Mouse (Mus musculus) myocyte (in vitro differentiated cells): ENCODE data around the gene Tns2. TPM values are rescaled to one million over a fixed set of nuclear protein-coding genes. Genes with fewer than 3 reads are reported as not detected.
A peak's percentile ranks its signal among the peaks of the same experiment; 100 is the strongest.

Experiments used
- H3K27me3 ChIP-seq: one replicate; pipeline ENCODE4 v1.6.1; 2011; ENCODE audit not compliant: control insufficient read depth, insufficient read depth, insufficient read length
- H3K36me3 ChIP-seq: one replicate; pipeline ENCODE4 v1.6.1; 2011; ENCODE audit not compliant: control insufficient read depth, insufficient read depth
- H3K4me2 ChIP-seq: one replicate; pipeline ENCODE4 v1.6.1; 2011; ENCODE audit warnings: low read depth, control low read depth
- H3K4me3 ChIP-seq: one replicate; pipeline ENCODE4 v1.5.1; 2011; ENCODE audit warnings: mild to moderate bottlenecking, control low read depth, moderate library complexity
- H3K79me2 ChIP-seq: one replicate; pipeline ENCODE4 v1.6.1; 2011; ENCODE audit not compliant: control insufficient read depth, insufficient read depth
- H3ac ChIP-seq: one replicate; pipeline ENCODE4 v1.6.1; 2011; ENCODE audit not compliant: control insufficient read depth, insufficient read length
- CEBPB ChIP-seq: IDR thresholded peaks from 2 replicates; pipeline ENCODE4 v1.6.1; 2011; ENCODE audit warnings: mild to moderate bottlenecking, moderate library complexity; ENCODE audit not compliant: poor library complexity, insufficient read depth, severe bottlenecking
- E2F4 ChIP-seq: IDR thresholded peaks from one replicate; pipeline ENCODE4 v1.6.1; 2011; ENCODE audit warnings: mild to moderate bottlenecking, control low read depth, moderate library complexity; ENCODE audit not compliant: insufficient read depth
- MAX ChIP-seq: IDR thresholded peaks from one replicate; pipeline ENCODE4 v1.6.1; 2011; ENCODE audit warnings: low read depth, mild to moderate bottlenecking, control low read depth
- MYOD1 ChIP-seq, 3 experiments: IDR thresholded peaks; one replicate each; pipeline ENCODE4 v1.6.1; 2011; ENCODE audit warnings: control low read depth in 2 of 3, low read depth in 2 of 3, mild to moderate bottlenecking in 2 of 3, moderate library complexity in 1 of 3; ENCODE audit not compliant: insufficient read length in 2 of 3, control insufficient read depth in 1 of 3
- MYOG ChIP-seq, 3 experiments: IDR thresholded peaks; one replicate each; pipeline ENCODE4 v1.6.1; 2011; ENCODE audit warnings: control low read depth in 2 of 3, low read depth in 2 of 3, mild to moderate bottlenecking in 2 of 3; ENCODE audit not compliant: insufficient read length in 2 of 3, control insufficient read depth in 1 of 3, insufficient read depth in 1 of 3
- POLR2A ChIP-seq: IDR thresholded peaks from one replicate; pipeline ENCODE4 v1.6.1; 2011; ENCODE audit warnings: low read depth, mild to moderate bottlenecking, control low read depth, moderate library complexity; ENCODE audit not compliant: insufficient read length
- POLR2AphosphoS2 ChIP-seq: IDR thresholded peaks from one replicate; pipeline ENCODE4 v1.6.1; 2011; ENCODE audit warnings: low read depth, control low read depth; ENCODE audit not compliant: insufficient read length
- REST ChIP-seq: IDR thresholded peaks from one replicate; pipeline ENCODE4 v1.6.1; 2011; ENCODE audit warnings: mild to moderate bottlenecking, control low read depth, moderate library complexity; ENCODE audit not compliant: insufficient read depth, insufficient read length
- SRF ChIP-seq: IDR thresholded peaks from one replicate; pipeline ENCODE4 v1.6.1; 2011; ENCODE audit warnings: low read depth; ENCODE audit not compliant: control insufficient read depth, insufficient read length
- TCF12 ChIP-seq: IDR thresholded peaks from one replicate; pipeline ENCODE4 v1.6.1; 2011; ENCODE audit warnings: mild to moderate bottlenecking, control low read depth; ENCODE audit not compliant: poor library complexity, insufficient read depth, severe bottlenecking
- TCF3 ChIP-seq: IDR thresholded peaks from one replicate; pipeline ENCODE4 v1.6.1; 2011; ENCODE audit warnings: low read depth, control low read depth; ENCODE audit not compliant: insufficient read length
- USF1 ChIP-seq: IDR thresholded peaks from one replicate; pipeline ENCODE4 v1.6.1; 2011; ENCODE audit warnings: low read depth, mild to moderate bottlenecking, control low read depth, moderate library complexity
- polyA plus RNA-seq: library from polyadenylated mRNA; unstranded; fragments of >200 nt; fragmentation: generic; extraction: Trizol; gene quantifications from one replicate; pipeline ENCODE4 v1.2.1, GENCODE M21; 2012; ENCODE audit warnings: missing spikeins

The Tns2 gene
- 128 TPM for polyA plus RNA-seq

- TF ChIP-seq REST (no peak), MYOD1 (IDR thresholded peaks at IDR 0.05; ENCODE audit: control insufficient read depth in 1 of 3, insufficient read length in 2 of 3, low read depth in 2 of 3) (peak in 1 of 3 experiments; percentile 56), POLR2AphosphoS2 (peak; percentile 88), POLR2A (peak; percentile 91), CEBPB (no peak), SRF (no peak), MYOG (IDR thresholded peaks at IDR 0.05; ENCODE audit: control insufficient read depth in 1 of 3, insufficient read depth in 1 of 3, insufficient read length in 2 of 3, low read depth in 2 of 3) (peak in 1 of 3 experiments; percentile 41), MAX (no peak), E2F4 (no peak), USF1 (no peak), TCF3 (no peak), TCF12 (no peak)
- Histone ChIP-seq H3K4me3 (peak within 1 kb of the TSS; percentile 70), H3K4me2 (peak within 1 kb of the TSS; percentile 96), H3K36me3 (peaks cover 12% of the 10 kb centered on the region), H3K27me3 (no peaks in the 10 kb centered on the region), H3K79me2 (peaks cover 34% of the 10 kb centered on the region), H3ac (peak within 1 kb of the TSS; percentile 11)
Observed at GRCm38 (mm10) chr15:102100161-102100981, at the start of gene Tns2. Gene Tns2 (plus strand): TSS chr15:102100413.

GRCm38 (mm10) chr15:102051920-102052683, 48.1 kb upstream of the Tns2 start:
- H3K27me3 ChIP-seq, result no peaks in the 10 kb centered on the region
- TF ChIP-seq POLR2A (peak; percentile 24), TCF12 (no peak), MYOG (IDR thresholded peaks at IDR 0.05; ENCODE audit: control insufficient read depth in 1 of 3, insufficient read depth in 1 of 3, insufficient read length in 2 of 3, low read depth in 2 of 3) (peak in 2 of 3 experiments; percentile 25 to 46), E2F4 (no peak), REST (no peak), POLR2AphosphoS2 (no peak), MAX (no peak), USF1 (no peak), TCF3 (no peak), SRF (no peak), MYOD1 (IDR thresholded peaks at IDR 0.05; ENCODE audit: control insufficient read depth in 1 of 3, insufficient read length in 2 of 3, low read depth in 2 of 3) (peak in 2 of 3 experiments; percentile 26 to 48), CEBPB (no peak)
- H3ac ChIP-seq, result no peak overlapping the region
- H3K36me3 ChIP-seq, result no peaks in the 10 kb centered on the region
- peak overlapping the region; percentile 73 for H3K4me2 ChIP-seq
- no peaks in the 10 kb centered on the region for H3K79me2 ChIP-seq
- H3K4me3 ChIP-seq, result no peak overlapping the region

- no peak for TF ChIP-seq POLR2A
- no peak for TF ChIP-seq SRF
- no peak for TF ChIP-seq TCF3
- no peak for TF ChIP-seq MYOD1 (IDR thresholded peaks at IDR 0.05; ENCODE audit: control insufficient read depth in 1 of 3, insufficient read length in 2 of 3, low read depth in 2 of 3)
- no peak for TF ChIP-seq POLR2AphosphoS2
- TF ChIP-seq REST, result no peak
- no peak for TF ChIP-seq MYOG (IDR thresholded peaks at IDR 0.05; ENCODE audit: control insufficient read depth in 1 of 3, insufficient read depth in 1 of 3, insufficient read length in 2 of 3, low read depth in 2 of 3)
- TF ChIP-seq USF1, result no peak
- no peak for TF ChIP-seq MAX
- TF ChIP-seq E2F4, result no peak
- TF ChIP-seq TCF12, result no peak
- no peaks in the 10 kb centered on the region for H3K79me2 ChIP-seq
Observed at GRCm38 (mm10) chr15:102056495-102057174, 43.6 kb upstream of the Tns2 start.

GRCm38 (mm10) chr15:102065661-102066325, 34.4 kb upstream of the Tns2 start:
- Histone ChIP-seq H3ac (no peak overlapping the region), H3K27me3 (no peaks in the 10 kb centered on the region), H3K4me2 (peak overlapping the region; percentile 56), H3K36me3 (no peaks in the 10 kb centered on the region), H3K79me2 (no peaks in the 10 kb centered on the region), H3K4me3 (no peak overlapping the region)
- TF ChIP-seq MYOG (IDR thresholded peaks at IDR 0.05; ENCODE audit: control insufficient read depth in 1 of 3, insufficient read depth in 1 of 3, insufficient read length in 2 of 3, low read depth in 2 of 3) (peak in 1 of 3 experiments; percentile 30), E2F4 (peak; percentile 36), USF1 (no peak)

More at GRCm38 (mm10) chr15:102056495-102057174, 43.6 kb upstream of the Tns2 start:
- Histone ChIP-seq H3K4me3 (no peak overlapping the region), H3K4me2 (no peak overlapping the region), H3K27me3 (no peaks in the 10 kb centered on the region), H3K36me3 (no peaks in the 10 kb centered on the region), H3ac (no peak overlapping the region)
